Mouse (Mus musculus) liver, adult (tissue): Measurements from ENCODE around the gene Ctnna3.

Experiments
- GATA4 ChIP-seq: IDR thresholded peaks from 2 replicates; pipeline ENCODE4 v1.6.1; 2014; ENCODE audit warnings: mild to moderate bottlenecking, low read length; ENCODE audit not compliant: insufficient replicate concordance

Ctnna3 gene

GRCm38 (mm10) chr10:63421739-63422735, 7.9 kb upstream of the Ctnna3 start, which contains the start of gene Gm7075:
TSS of gene Gm7075 (minus strand) at chr10:63421789.
- TF ChIP-seq GATA4: no peak

GRCm38 (mm10) chr10:63422736-63422992, 7.2 kb upstream of the Ctnna3 start:
- no peak for TF ChIP-seq GATA4

GRCm38 (mm10) chr10:63423591-63424474, 6.1 kb upstream of the Ctnna3 start:
- TF ChIP-seq GATA4: no peak

GRCm38 (mm10) chr10:63424475-63424814, 5.5 kb upstream of the Ctnna3 start:
- TF ChIP-seq GATA4: no peak

- no peak for TF ChIP-seq GATA4
Observed at GRCm38 (mm10) chr10:63427146-63427545, 2.8 kb upstream of the Ctnna3 start.

GRCm38 (mm10) chr10:63428243-63429022, 1.5 kb upstream of the Ctnna3 start:
- TF ChIP-seq GATA4: no peak

GRCm38 (mm10) chr10:63429023-63429340, 916 bp upstream of the Ctnna3 start:
- TF ChIP-seq GATA4: no peak

- peak; percentile 33; the same call in 1 of the 2 replicates for TF ChIP-seq GATA4
Observed at GRCm38 (mm10) chr10:63429380-63429779, 518 bp upstream of the Ctnna3 start.

- TF ChIP-seq GATA4: no peak
Observed at GRCm38 (mm10) chr10:63431221-63431736, 1.4 kb downstream of the Ctnna3 start.

- no peak for TF ChIP-seq GATA4
Observed at GRCm38 (mm10) chr10:63432099-63432498, 2.2 kb downstream of the Ctnna3 start.

- no peak for TF ChIP-seq GATA4
Observed at GRCm38 (mm10) chr10:63432887-63433286, 3.0 kb downstream of the Ctnna3 start.

- no peak for TF ChIP-seq GATA4
Observed at GRCm38 (mm10) chr10:63438736-63439262, 8.9 kb downstream of the Ctnna3 start.

- TF ChIP-seq GATA4: no peak
Observed at GRCm38 (mm10) chr10:63439694-63440228, 9.9 kb downstream of the Ctnna3 start.

- no peak for TF ChIP-seq GATA4
Observed at GRCm38 (mm10) chr10:63453926-63454325, 24.0 kb downstream of the Ctnna3 start.
